Comparison of ENCODE assay signal across 9 mouse cellular contexts in genomic region chr9:73968641-73969121, GRCm38 (mm10). TPM values are rescaled to one million over a fixed set of nuclear protein-coding genes. Genes with fewer than 3 reads are reported as not detected.
A peak's percentile ranks its signal among the peaks of the same experiment; 100 is the strongest.
DNase-seq lines count a peak whose midpoint lies in the region; ATAC-seq lines count a peak whose summit lies in the region.
"Had no signal": no experiment of that assay in that cellular context is flagged by ENCODE, and none has a peak within 500 bp of the region (broad histone marks: within the 10 kb centered on the region; RNA-seq: fewer than 3 reads in every experiment).

Gene Unc13c, minus strand, starts transcription at chr9:73968966.

- H3K36me3 ChIP-seq in kidney, embryonic 14.5 days (ENCODE audit: control insufficient read depth, insufficient read depth, low read length) = no peaks in the 10 kb centered on the region
- no peaks in the 10 kb centered on the region for H3K36me3 ChIP-seq in heart, embryonic 14.5 days (ENCODE audit: control insufficient read depth, insufficient read depth, low read length)
- no peaks in the 10 kb centered on the region for H3K36me3 ChIP-seq in stomach, embryonic 14.5 days (ENCODE audit: control insufficient read depth, insufficient read depth, low read length)
- H3K36me3 ChIP-seq: G1E had no signal

- under 1% methylated on average over 17 of the region's 17 CpGs for WGBS in kidney, embryonic 14.5 days
- WGBS in heart, embryonic 14.5 days = 2% methylated on average over 17 of the region's 17 CpGs
- under 1% methylated on average over 17 of the region's 17 CpGs for WGBS in stomach, embryonic 14.5 days

- ATAC-seq in kidney, embryonic 14.5 days (ENCODE audit: low FRiP score, low TSS enrichment) = peak; percentile 73
- 0 out of 2 replicates have a peak, but pooled peaks have one; percentile 54 for ATAC-seq in heart, embryonic 14.5 days (ENCODE audit: insufficient number of reproducible peaks, insufficient read depth, low FRiP score, low read depth)
- peak; percentile 33; the same call in 1 of the 2 replicates for ATAC-seq in stomach, embryonic 14.5 days (ENCODE audit: insufficient number of reproducible peaks, insufficient read depth, low FRiP score, low read depth)
- ATAC-seq in erythroblast, adult 5-6 weeks (replicated peaks; ENCODE audit: low FRiP score, poor library complexity, severe bottlenecking) = no peak

- no peaks in the 10 kb centered on the region for H3K9me3 ChIP-seq in kidney, embryonic 14.5 days (ENCODE audit: control insufficient read depth, low read length)
- H3K9me3 ChIP-seq in heart, embryonic 14.5 days (ENCODE audit: control insufficient read depth, low read length) = no peaks in the 10 kb centered on the region
- no peaks in the 10 kb centered on the region for H3K9me3 ChIP-seq in stomach, embryonic 14.5 days (ENCODE audit: control insufficient read depth, low read depth, low read length)

- H3K4me3 ChIP-seq in kidney, embryonic 14.5 days (ENCODE audit: low read length) = peak within 1 kb of the TSS; percentile 30
- H3K4me3 ChIP-seq in heart, embryonic 14.5 days (ENCODE audit: control insufficient read depth in 1 of 2, insufficient read depth in 1 of 2, low read depth in 1 of 2, low read length in 2 of 2) = peak within 1 kb of the TSS; percentile 53 to 63
- H3K4me3 ChIP-seq in stomach, embryonic 14.5 days (ENCODE audit: low read depth, low read length) = peak within 1 kb of the TSS; percentile 24

- peaks cover 6% of the 10 kb centered on the region; the same call in 1 of the 2 replicates for H3K27me3 ChIP-seq in kidney, embryonic 14.5 days (ENCODE audit: control insufficient read depth, insufficient read depth, low read length)
- H3K27me3 ChIP-seq in heart, embryonic 14.5 days (ENCODE audit: control insufficient read depth, insufficient read depth, low read length) = no peaks in the 10 kb centered on the region
- no peaks in the 10 kb centered on the region for H3K27me3 ChIP-seq in stomach, embryonic 14.5 days (ENCODE audit: control insufficient read depth, insufficient read depth, low read length)

- H3K9ac ChIP-seq in kidney, embryonic 14.5 days (ENCODE audit: low read depth, low read length) = peak within 1 kb of the TSS; percentile 25
- H3K9ac ChIP-seq in heart, embryonic 14.5 days (ENCODE audit: low read length) = peak within 1 kb of the TSS; percentile 78
- H3K9ac ChIP-seq in stomach, embryonic 14.5 days (replicated peaks; ENCODE audit: low read depth, low read length) = no peak within 1 kb of the TSS; the same call in 1 of the 2 replicates

- no peaks in the 10 kb centered on the region for H3K4me1 ChIP-seq in kidney, embryonic 14.5 days (ENCODE audit: control insufficient read depth, insufficient read depth, low read length)
- H3K4me1 ChIP-seq in heart, embryonic 14.5 days (ENCODE audit: control insufficient read depth in 2 of 2, insufficient read depth in 2 of 2, low read length in 2 of 2) = peaks cover 11 to 25% of the 10 kb centered on the region in 2 experiments
- no peaks in the 10 kb centered on the region for H3K4me1 ChIP-seq in stomach, embryonic 14.5 days (ENCODE audit: control insufficient read depth, insufficient read depth, low read length)

- H3K27ac ChIP-seq in kidney, embryonic 14.5 days (ENCODE audit: low read depth, low read length) = no peak within 1 kb of the TSS
- peak within 1 kb of the TSS; percentile 49 to 50 for H3K27ac ChIP-seq in heart, embryonic 14.5 days (replicated peaks in 1 of 2; ENCODE audit: control insufficient read depth in 1 of 2, insufficient read depth in 1 of 2, low read depth in 2 of 2, low read length in 2 of 2)
- H3K27ac ChIP-seq in stomach, embryonic 14.5 days (ENCODE audit: low read length) = no peak within 1 kb of the TSS

- no peak for DNase-seq in kidney, adult 9 months
- peak; percentile 16 for DNase-seq in embryo, embryonic 11.5 days (ENCODE audit: low read depth, low spot score)
- DNase-seq in layer of hippocampus, adult 8-10 months (ENCODE audit: low spot score in 2 of 2) = peak; percentile 14 to 30
- peak; percentile 5 to 22 for DNase-seq in lung, postnatal 4 days

- peak within 1 kb of the TSS; percentile 51 for H3K4me2 ChIP-seq in kidney, embryonic 14.5 days (replicated peaks; ENCODE audit: low read depth, low read length)
- peak within 1 kb of the TSS; percentile 81 for H3K4me2 ChIP-seq in heart, embryonic 14.5 days (ENCODE audit: low read length)
- peak within 1 kb of the TSS; percentile 47 for H3K4me2 ChIP-seq in stomach, embryonic 14.5 days (replicated peaks; ENCODE audit: low read depth, low read length)

RNA-seq across cellular contexts. Expression of gene Unc13c, which starts in this region (rescaled TPM):
- 0.40 and 0.60 TPM in 2 replicates for polyA plus RNA-seq in kidney, embryonic 14.5 days (2014; fragmentation: Nextera tagmentation; extraction: Ambion mirVana)
- polyA plus RNA-seq in heart, embryonic 14.5 days (2014; fragmentation: Nextera tagmentation; extraction: Ambion mirVana) = 3.3 and 3.6 TPM in 2 replicates
- total RNA-seq in layer of hippocampus, adult 8-10 months (2022) = 10 to 100 TPM in 3 of 4 experiments, 1 to 10 TPM in 1; 9.8 to 13.7 (median 11.2) TPM
- polyA plus RNA-seq in stomach, embryonic 14.5 days (2014; fragmentation: Nextera tagmentation; extraction: Ambion mirVana) = 1.4 and 2.0 TPM in 2 replicates
- not detected in 2 replicates for total RNA-seq in erythroblast, adult 5-6 weeks (2015; ENCODE audit: low replicate concordance)
- total RNA-seq in erythroblast, adult 5-6 weeks (2017; ENCODE audit: low replicate concordance) = 0.28 TPM in 1 of 2 replicates, not detected in the other
- polyA plus RNA-seq: G1E had no signal

Comparison
In these comparisons a context has a peak if more than half of its experiments do, and no peak if none do; other contexts are left out.
1. RNA of gene Unc13c (total RNA-seq): 9.8 to 13.7 TPM in layer of hippocampus, adult 8-10 months; 0.28 TPM in erythroblast, adult 5-6 weeks; every median in the first group is over 4 times any median in the second.
2. Peak in ATAC-seq, H3K4me3 ChIP-seq, H3K9ac ChIP-seq and H3K4me2 ChIP-seq in kidney, embryonic 14.5 days; RNA of the gene not detected or under 1 TPM.
3. H3K27ac ChIP-seq: peak in heart, embryonic 14.5 days (2 of 2); none in kidney, embryonic 14.5 days (single experiment) and stomach, embryonic 14.5 days (single experiment).
4. Peak in every context shown above with its lines, with median percentiles within 50 percentile points of each other: H3K4me2 ChIP-seq and H3K4me3 ChIP-seq.